Mouse (Mus musculus): ENCODE data around the gene Dedd. TPM values are rescaled to one million over a fixed set of nuclear protein-coding genes. Genes with fewer than 3 reads are reported as not detected.

Dedd gene
- polyA plus RNA-seq, 1 experiment from 2014 or later, result 32.8 TPM

DNA sequence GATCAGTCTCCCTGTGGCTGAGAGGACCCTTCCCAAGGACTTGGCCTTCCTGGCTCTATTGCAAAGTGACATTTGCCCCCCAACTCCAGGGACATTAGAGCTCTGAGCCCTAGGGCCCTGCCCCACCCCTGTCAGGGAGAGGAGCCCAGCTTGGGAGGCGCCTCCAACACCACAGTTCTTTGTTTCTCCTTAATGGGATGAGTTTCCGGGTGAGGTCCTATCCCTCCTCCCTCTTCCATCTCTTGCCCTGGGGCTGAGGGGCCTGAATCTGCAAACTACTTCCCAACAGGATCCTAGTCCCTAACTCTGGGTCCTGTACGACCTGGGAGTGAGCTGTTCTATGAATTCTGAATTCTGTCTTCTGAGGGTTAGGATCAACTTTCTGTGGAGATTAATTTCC, 43.9 kb downstream of the Dedd start:
- DNase-seq (ENCODE audit: low spot score), result no peak
- WGBS, result 48% methylated on average over 3 of the region's 3 CpGs
- peak overlapping the region; percentile 27 for H3K4me2 ChIP-seq (replicated peaks; ENCODE audit: low read depth)
- no peak for TF ChIP-seq CTCF (IDR thresholded peaks at IDR 0.05; ENCODE audit: low read depth)
- TF ChIP-seq EP300 (optimal IDR thresholded peaks at IDR 0.05), result no peak
- peak overlapping the region; percentile 61 for H3K27ac ChIP-seq (replicated peaks)
- no peaks in the 10 kb centered on the region for H3K36me3 ChIP-seq (ENCODE audit: control insufficient read depth, insufficient read depth, low read length)
- 0 out of 2 replicates have a peak, but pooled peaks cover 7% of the 10 kb centered on the region for H3K4me1 ChIP-seq (replicated peaks; ENCODE audit: control insufficient read depth, insufficient read depth)
- no peaks in the 10 kb centered on the region for H3K9me3 ChIP-seq (ENCODE audit: control insufficient read depth, low read length)
- no peak overlapping the region for H3K9ac ChIP-seq (ENCODE audit: low read length)
- no peak for ATAC-seq (ENCODE audit: low FRiP score, low TSS enrichment)
- H3K27me3 ChIP-seq (ENCODE audit: control insufficient read depth, insufficient read depth, low read length), result no peaks in the 10 kb centered on the region
- 0 out of 2 replicates have a peak overlapping the region, but pooled peaks have one; percentile 15 for H3K4me3 ChIP-seq (ENCODE audit: low read depth, low read length)

DNA sequence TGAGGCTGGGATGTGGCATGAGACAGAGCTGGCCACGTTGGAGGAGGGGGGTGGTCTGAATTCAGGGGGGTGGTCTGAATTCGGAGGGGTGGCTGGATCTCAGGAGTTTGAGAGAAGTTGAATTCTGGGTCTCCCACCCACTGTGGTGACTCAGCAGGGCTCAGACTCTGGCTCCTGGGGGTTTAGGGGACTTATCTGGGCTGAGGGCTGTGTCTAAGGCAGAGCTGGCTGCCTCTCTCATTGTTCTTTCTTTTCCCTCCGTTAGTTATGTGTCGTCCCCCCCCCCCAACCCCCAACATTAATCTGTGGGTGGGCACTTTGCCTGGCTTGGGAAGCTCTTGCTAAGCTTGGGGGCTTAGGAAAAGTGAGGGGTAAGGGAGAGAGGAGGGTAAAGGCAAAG, 45.0 kb downstream of the Dedd start:
- no peak for DNase-seq (ENCODE audit: low spot score)
- no peaks in the 10 kb centered on the region for H3K36me3 ChIP-seq (ENCODE audit: control insufficient read depth, insufficient read depth, low read length)
- 0% methylated on average over 2 of the region's 4 CpGs for WGBS
- H3K27ac ChIP-seq (replicated peaks), result peak overlapping the region; percentile 63
- no peak overlapping the region; the same call in 1 of the 2 replicates for H3K9ac ChIP-seq (ENCODE audit: low read length)
- no peak for ATAC-seq (ENCODE audit: low FRiP score, low TSS enrichment)
- no peaks in the 10 kb centered on the region for H3K9me3 ChIP-seq (ENCODE audit: control insufficient read depth, low read length)
- H3K27me3 ChIP-seq (ENCODE audit: control insufficient read depth, insufficient read depth, low read length), result no peaks in the 10 kb centered on the region
- no peak overlapping the region for H3K4me3 ChIP-seq (ENCODE audit: low read depth, low read length)
- TF ChIP-seq EP300 (optimal IDR thresholded peaks at IDR 0.05), result no peak
- TF ChIP-seq CTCF (IDR thresholded peaks at IDR 0.05; ENCODE audit: low read depth), result no peak
- H3K4me1 ChIP-seq (replicated peaks; ENCODE audit: control insufficient read depth, insufficient read depth), result peaks cover 7% of the 10 kb centered on the region; the same call in 1 of the 2 replicates
- H3K4me2 ChIP-seq (replicated peaks; ENCODE audit: low read depth), result peak overlapping the region; percentile 31

DNA sequence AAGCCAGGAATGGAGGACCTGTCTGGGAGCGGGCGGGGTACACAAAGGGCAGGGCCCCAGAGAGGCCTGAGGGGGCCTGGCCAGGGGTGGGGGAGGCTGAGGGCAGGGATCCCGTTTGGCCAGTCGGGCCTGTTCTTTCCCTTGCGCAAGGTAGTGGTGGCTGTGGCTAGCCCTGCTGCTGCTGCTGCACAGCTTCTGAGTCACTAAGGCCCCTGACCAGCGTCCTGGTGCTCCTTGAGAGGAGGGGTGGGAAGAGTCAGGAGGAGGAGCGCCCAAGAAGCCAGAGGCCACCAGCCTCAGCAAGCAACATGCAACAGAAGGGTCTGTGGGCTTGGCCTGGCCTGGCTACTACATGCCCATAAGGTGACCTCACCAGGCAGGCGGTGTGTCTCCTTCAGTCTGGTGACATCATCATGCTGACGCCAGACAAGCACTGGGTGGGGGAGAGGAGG, 46.7 kb downstream of the Dedd start:
- H3K9ac ChIP-seq (ENCODE audit: low read length), result no peak overlapping the region; the same call in 1 of the 2 replicates
- peak; percentile 92 for DNase-seq (ENCODE audit: low spot score)
- peak overlapping the region; percentile 5; the same call in 1 of the 2 replicates for H3K4me2 ChIP-seq (replicated peaks; ENCODE audit: low read depth)
- no peak overlapping the region for H3K4me3 ChIP-seq (ENCODE audit: low read depth, low read length)
- H3K36me3 ChIP-seq (ENCODE audit: control insufficient read depth, insufficient read depth, low read length), result no peaks in the 10 kb centered on the region
- no peaks in the 10 kb centered on the region for H3K27me3 ChIP-seq (ENCODE audit: control insufficient read depth, insufficient read depth, low read length)
- peaks cover 10% of the 10 kb centered on the region for H3K4me1 ChIP-seq (replicated peaks; ENCODE audit: control insufficient read depth, insufficient read depth)
- peak; percentile 92 for ATAC-seq (ENCODE audit: low FRiP score, low TSS enrichment)
- no peak for TF ChIP-seq CTCF (IDR thresholded peaks at IDR 0.05; ENCODE audit: low read depth)
- peak; percentile 83 for TF ChIP-seq EP300 (optimal IDR thresholded peaks at IDR 0.05)
- H3K27ac ChIP-seq (replicated peaks), result peak overlapping the region; percentile 72
- WGBS, result 33% methylated on average over 9 of the region's 9 CpGs
- no peaks in the 10 kb centered on the region for H3K9me3 ChIP-seq (ENCODE audit: control insufficient read depth, low read length)

DNA sequence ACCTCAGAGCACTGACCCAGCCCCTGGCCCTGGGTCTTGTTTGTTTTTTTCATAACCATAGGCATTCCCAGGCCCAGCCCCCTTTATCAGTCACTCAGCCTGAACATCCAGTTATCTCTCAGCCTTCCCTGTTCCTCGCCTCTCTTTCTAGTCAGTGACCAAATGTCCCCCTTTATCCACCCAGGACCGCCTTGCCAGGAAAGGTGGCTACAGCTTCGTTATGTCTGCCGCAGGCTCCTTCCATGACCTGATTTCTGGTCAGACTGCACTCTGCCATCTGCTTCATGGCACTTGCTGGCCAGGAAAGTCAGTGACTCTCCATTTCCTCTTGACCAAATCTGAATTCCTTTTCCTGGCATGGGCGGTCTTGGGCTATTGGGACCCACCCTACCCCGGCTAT, 49.4 kb downstream of the Dedd start:
- TF ChIP-seq CTCF (IDR thresholded peaks at IDR 0.05; ENCODE audit: low read depth) (no peak), EP300 (optimal IDR thresholded peaks at IDR 0.05) (no peak)
- ATAC-seq (ENCODE audit: low FRiP score, low TSS enrichment), result no peak

DNA sequence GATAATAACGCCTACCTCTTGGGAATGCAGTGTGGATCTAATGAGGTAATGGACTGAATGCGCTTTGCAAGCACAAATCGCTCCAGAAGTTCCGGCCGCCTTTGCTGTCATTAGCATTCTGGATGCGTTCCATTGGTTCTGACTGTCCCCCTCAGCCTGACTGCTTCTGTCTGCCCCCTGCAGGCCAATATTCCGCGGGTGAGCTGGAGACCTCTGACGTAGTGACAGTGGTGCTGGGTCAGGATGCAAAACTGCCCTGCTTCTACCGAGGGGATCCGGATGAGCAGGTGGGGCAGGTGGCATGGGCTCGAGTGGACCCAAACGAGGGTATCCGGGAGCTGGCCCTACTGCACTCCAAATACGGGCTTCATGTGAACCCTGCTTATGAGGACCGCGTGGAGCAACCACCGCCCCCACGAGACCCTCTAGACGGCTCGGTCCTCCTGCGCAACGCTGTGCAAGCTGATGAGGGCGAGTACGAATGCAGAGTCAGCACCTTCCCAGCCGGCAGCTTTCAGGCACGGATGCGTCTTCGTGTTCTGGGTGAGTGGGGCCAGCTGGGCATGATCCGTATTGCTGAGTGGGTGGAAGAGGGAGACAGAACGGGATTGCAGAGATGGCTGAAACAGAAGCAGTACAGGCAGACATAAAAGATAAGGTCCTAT, 51.1 kb downstream of the Dedd start:
- 14% methylated on average over 31 of the region's 31 CpGs for WGBS
- TF ChIP-seq CTCF (IDR thresholded peaks at IDR 0.05; ENCODE audit: low read depth), result peak; percentile 85
- TF ChIP-seq EP300 (optimal IDR thresholded peaks at IDR 0.05), result no peak
- Histone ChIP-seq H3K27ac (replicated peaks) (peak overlapping the region; percentile 30; the same call in 1 of the 2 replicates), H3K4me1 (replicated peaks; ENCODE audit: control insufficient read depth, insufficient read depth) (peaks cover 3% of the 10 kb centered on the region), H3K4me3 (ENCODE audit: low read depth, low read length) (peak overlapping the region; percentile 18; the same call in 1 of the 2 replicates), H3K4me2 (replicated peaks; ENCODE audit: low read depth) (peak overlapping the region; percentile 47), H3K27me3 (ENCODE audit: control insufficient read depth, insufficient read depth, low read length) (no peaks in the 10 kb centered on the region), H3K9me3 (ENCODE audit: control insufficient read depth, low read length) (no peaks in the 10 kb centered on the region), H3K9ac (ENCODE audit: low read length) (no peak overlapping the region), H3K36me3 (ENCODE audit: control insufficient read depth, insufficient read depth, low read length) (no peaks in the 10 kb centered on the region)
- ATAC-seq (ENCODE audit: low FRiP score, low TSS enrichment) (peak; percentile 19; the same call in 1 of the 2 replicates), DNase-seq (ENCODE audit: low spot score) (peak; percentile 73)

More for the DNA sequence above, 49.4 kb downstream of the Dedd start:
- H3K9ac ChIP-seq (ENCODE audit: low read length), result no peak overlapping the region
- peak overlapping the region; percentile 45; the same call in 1 of the 2 replicates for H3K27ac ChIP-seq (replicated peaks)
- H3K4me3 ChIP-seq (ENCODE audit: low read depth, low read length), result no peak overlapping the region
- H3K4me2 ChIP-seq (replicated peaks; ENCODE audit: low read depth), result no peak overlapping the region
- no peaks in the 10 kb centered on the region for H3K27me3 ChIP-seq (ENCODE audit: control insufficient read depth, insufficient read depth, low read length)
- H3K9me3 ChIP-seq (ENCODE audit: control insufficient read depth, low read length), result no peaks in the 10 kb centered on the region
- H3K36me3 ChIP-seq (ENCODE audit: control insufficient read depth, insufficient read depth, low read length), result no peaks in the 10 kb centered on the region
- H3K4me1 ChIP-seq (replicated peaks; ENCODE audit: control insufficient read depth, insufficient read depth), result peaks cover 8% of the 10 kb centered on the region
- WGBS, result 77% methylated on average over 6 of the region's 6 CpGs
- DNase-seq (ENCODE audit: low spot score), result no peak

DNA sequence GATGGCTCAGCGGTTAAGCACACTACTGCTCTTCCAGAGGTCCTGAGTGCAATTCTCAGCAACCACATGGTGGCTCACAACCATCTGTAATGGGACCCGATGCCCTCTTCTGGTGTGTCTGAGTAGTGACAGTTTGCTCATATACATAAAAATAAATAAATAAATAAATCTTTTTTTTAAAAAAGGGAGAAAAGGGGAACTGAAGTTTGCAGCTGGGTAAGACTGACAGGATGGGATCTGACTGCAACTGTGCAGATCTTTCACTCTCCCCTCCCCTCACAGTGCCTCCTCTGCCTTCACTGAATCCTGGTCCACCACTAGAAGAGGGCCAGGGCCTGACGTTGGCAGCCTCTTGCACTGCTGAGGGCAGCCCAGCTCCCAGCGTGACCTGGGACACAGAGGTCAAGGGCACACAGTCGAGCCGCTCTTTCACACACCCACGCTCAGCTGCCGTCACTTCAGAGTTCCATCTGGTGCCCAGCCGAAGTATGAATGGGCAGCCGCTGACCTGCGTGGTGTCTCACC, 53.2 kb downstream of the Dedd start:
- H3K4me1 ChIP-seq (replicated peaks; ENCODE audit: control insufficient read depth, insufficient read depth), result peaks cover 3% of the 10 kb centered on the region
- no peaks in the 10 kb centered on the region for H3K9me3 ChIP-seq (ENCODE audit: control insufficient read depth, low read length)
- no peaks in the 10 kb centered on the region for H3K36me3 ChIP-seq (ENCODE audit: control insufficient read depth, insufficient read depth, low read length)
- H3K4me3 ChIP-seq (ENCODE audit: low read depth, low read length), result no peak overlapping the region
- H3K4me2 ChIP-seq (replicated peaks; ENCODE audit: low read depth), result no peak overlapping the region
- ATAC-seq (ENCODE audit: low FRiP score, low TSS enrichment), result no peak
- no peak overlapping the region for H3K27ac ChIP-seq (replicated peaks)
- 86% methylated on average over 11 of the region's 11 CpGs for WGBS
- no peak overlapping the region for H3K9ac ChIP-seq (ENCODE audit: low read length)
- no peaks in the 10 kb centered on the region for H3K27me3 ChIP-seq (ENCODE audit: control insufficient read depth, insufficient read depth, low read length)
- DNase-seq (ENCODE audit: low spot score), result no peak
- TF ChIP-seq CTCF (IDR thresholded peaks at IDR 0.05; ENCODE audit: low read depth) (peak; percentile 21; the same call in 1 of the 2 replicates), EP300 (optimal IDR thresholded peaks at IDR 0.05) (no peak)
